Mouse (Mus musculus) neural tube, embryonic 13.5 days (tissue): ENCODE measurements around the gene Frmd4a. TPM values are rescaled to one million over a fixed set of nuclear protein-coding genes. Genes with fewer than 3 reads are reported as not detected.

Experiments used
- ATAC-seq: fragments of 200-750 bp; cut with Nextera tagmentation; 2 replicates; pipeline ENCODE4 v1.8.0; 2017; ENCODE audit warnings: low read depth, mild to moderate bottlenecking, moderate TSS enrichment, moderate library complexity
- H3K27ac ChIP-seq: fragments of 300-500 bp; sonication (generic); replicated peaks from 2 replicates; pipeline ENCODE4 v1.5.1; 2015; ENCODE audit warnings: moderate library complexity, mild to moderate bottlenecking, inconsistent platforms
- H3K27me3 ChIP-seq: fragments of 300-500 bp; sonication (generic); 2 replicates; pipeline ENCODE4 v1.6.1; 2015; ENCODE audit warnings: mild to moderate bottlenecking, inconsistent platforms
- H3K36me3 ChIP-seq: fragments of 300-500 bp; sonication (generic); 2 replicates; pipeline ENCODE4 v1.6.1; 2015; ENCODE audit warnings: mild to moderate bottlenecking, inconsistent platforms
- H3K4me1 ChIP-seq: fragments of 300-500 bp; sonication (generic); replicated peaks from 2 replicates; pipeline ENCODE4 v1.6.1; 2015; ENCODE audit warnings: inconsistent platforms
- H3K4me2 ChIP-seq: fragments of 300-500 bp; sonication (generic); 2 replicates; pipeline ENCODE4 v1.6.1; 2015; ENCODE audit warnings: inconsistent platforms, mild to moderate bottlenecking, moderate library complexity
- H3K4me3 ChIP-seq: fragments of 300-500 bp; sonication (generic); 2 replicates; pipeline ENCODE4 v1.5.1; 2015; ENCODE audit warnings: mild to moderate bottlenecking, inconsistent platforms
- H3K9ac ChIP-seq: fragments of 300-500 bp; sonication (generic); 2 replicates; pipeline ENCODE4 v1.6.1; 2015; ENCODE audit warnings: moderate library complexity, mild to moderate bottlenecking, inconsistent platforms
- H3K9me3 ChIP-seq: fragments of 300-500 bp; sonication (generic); 2 replicates; pipeline ENCODE4 v1.6.1; 2016; ENCODE audit warnings: inconsistent platforms
- WGBS: fragments of 180-500 bp; shearing (Covaris S2); methylation state at CpG from one replicate; pipeline ENCODE4 v1.1.7; 2015; 5-methylcytosine and 5-hydroxymethylcytosine counted together
- polyA plus RNA-seq: library from polyadenylated mRNA; unstranded; fragments of >200 nt; fragmentation: Nextera tagmentation; extraction: Ambion mirVana; gene quantifications from 2 replicates; pipeline ENCODE4 v1.2.1, GENCODE M21; 2015

The Frmd4a gene
- polyA plus RNA-seq, 1 experiment from 2014 or later = 49.2 TPM

GRCm38 (mm10) chr2:4071831-4072230 lies 54.3 kb downstream of the Frmd4a start:
- H3K27me3 ChIP-seq = no peaks in the 10 kb centered on the region
- no peak overlapping the region for H3K9ac ChIP-seq
- H3K9me3 ChIP-seq = no peaks in the 10 kb centered on the region
- no peak overlapping the region for H3K4me3 ChIP-seq
- peak; percentile 70 for ATAC-seq
- peaks cover 11% of the 10 kb centered on the region; the same call in 1 of the 2 replicates for H3K4me1 ChIP-seq
- no peaks in the 10 kb centered on the region for H3K36me3 ChIP-seq
- H3K4me2 ChIP-seq = no peak overlapping the region
- H3K27ac ChIP-seq = no peak overlapping the region
- 57% methylated on average over 7 of the region's 7 CpGs for WGBS

DNA sequence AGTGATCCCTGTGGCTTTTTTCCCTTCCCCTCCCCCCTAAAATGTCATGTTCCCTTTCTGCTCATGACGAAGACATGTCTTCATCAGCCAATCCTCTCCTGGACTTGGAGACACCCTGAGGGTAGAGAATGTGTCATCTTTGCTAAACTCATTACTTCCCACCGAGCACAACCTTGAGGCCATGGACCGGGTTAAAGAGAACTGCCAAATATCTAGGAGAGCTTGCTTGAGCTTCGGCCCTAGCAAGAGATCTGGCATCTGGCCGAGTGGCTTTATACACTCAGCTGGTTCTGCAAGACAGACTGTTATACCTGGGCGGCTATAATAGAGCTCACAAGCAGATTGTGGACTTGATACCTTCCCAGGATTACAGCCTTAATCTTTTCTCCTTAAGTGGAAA lies 66.4 kb downstream of the Frmd4a start:
- no peak for ATAC-seq
- no peaks in the 10 kb centered on the region for H3K36me3 ChIP-seq
- no peak overlapping the region for H3K4me3 ChIP-seq
- WGBS = 79% methylated on average over 6 of the region's 6 CpGs
- H3K4me1 ChIP-seq = no peaks in the 10 kb centered on the region
- H3K27me3 ChIP-seq = no peaks in the 10 kb centered on the region
- H3K4me2 ChIP-seq = no peak overlapping the region
- no peaks in the 10 kb centered on the region for H3K9me3 ChIP-seq
- no peak overlapping the region for H3K9ac ChIP-seq
- no peak overlapping the region for H3K27ac ChIP-seq

DNA sequence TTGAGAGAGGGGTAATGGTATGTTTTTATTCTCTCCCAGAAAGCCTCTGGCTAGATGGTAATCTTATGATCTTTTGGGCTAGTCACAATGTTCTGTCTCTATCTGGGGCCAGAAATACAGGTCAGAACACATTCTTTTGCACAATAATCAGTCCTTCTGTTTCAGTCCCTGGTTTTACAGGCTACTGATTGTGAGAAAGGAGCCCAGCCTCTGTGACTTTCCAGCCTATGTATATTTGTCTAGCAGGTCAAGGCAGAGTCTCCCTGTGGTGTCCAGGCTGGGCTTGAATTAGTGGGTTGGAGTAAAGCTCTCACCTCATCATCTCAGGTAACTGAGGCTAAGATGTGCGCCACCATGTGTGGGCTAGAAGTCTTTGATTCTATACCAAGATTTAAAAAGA lies 80.1 kb downstream of the Frmd4a start:
- Histone ChIP-seq H3K9ac (no peak overlapping the region), H3K27me3 (no peaks in the 10 kb centered on the region), H3K4me3 (no peak overlapping the region), H3K4me1 (peaks cover 24% of the 10 kb centered on the region), H3K27ac (no peak overlapping the region), H3K36me3 (no peaks in the 10 kb centered on the region), H3K9me3 (no peaks in the 10 kb centered on the region; the same call in 1 of the 2 replicates), H3K4me2 (no peak overlapping the region)
- 95% methylated on average over 1 of the region's 1 CpGs for WGBS
- no peak for ATAC-seq

GRCm38 (mm10) chr2:4098948-4099776 lies 81.6 kb downstream of the Frmd4a start:
- no peak overlapping the region for H3K9ac ChIP-seq
- no peak overlapping the region for H3K4me2 ChIP-seq
- peaks cover 24% of the 10 kb centered on the region for H3K4me1 ChIP-seq
- H3K27ac ChIP-seq = peak overlapping the region; percentile 59
- ATAC-seq = peak; percentile 81
- WGBS = 40% methylated on average over 8 of the region's 8 CpGs
- no peaks in the 10 kb centered on the region for H3K27me3 ChIP-seq
- no peaks in the 10 kb centered on the region for H3K36me3 ChIP-seq
- no peaks in the 10 kb centered on the region; the same call in 1 of the 2 replicates for H3K9me3 ChIP-seq
- H3K4me3 ChIP-seq = no peak overlapping the region

GRCm38 (mm10) chr2:4099777-4100104 lies 82.2 kb downstream of the Frmd4a start:
- peak overlapping the region; percentile 59 for H3K27ac ChIP-seq
- H3K9ac ChIP-seq = no peak overlapping the region
- H3K4me1 ChIP-seq = peaks cover 24% of the 10 kb centered on the region
- H3K27me3 ChIP-seq = no peaks in the 10 kb centered on the region
- H3K4me3 ChIP-seq = no peak overlapping the region
- H3K9me3 ChIP-seq = no peaks in the 10 kb centered on the region; the same call in 1 of the 2 replicates
- peak; percentile 45; the same call in 1 of the 2 replicates for ATAC-seq
- no peak overlapping the region for H3K4me2 ChIP-seq
- H3K36me3 ChIP-seq = no peaks in the 10 kb centered on the region

DNA sequence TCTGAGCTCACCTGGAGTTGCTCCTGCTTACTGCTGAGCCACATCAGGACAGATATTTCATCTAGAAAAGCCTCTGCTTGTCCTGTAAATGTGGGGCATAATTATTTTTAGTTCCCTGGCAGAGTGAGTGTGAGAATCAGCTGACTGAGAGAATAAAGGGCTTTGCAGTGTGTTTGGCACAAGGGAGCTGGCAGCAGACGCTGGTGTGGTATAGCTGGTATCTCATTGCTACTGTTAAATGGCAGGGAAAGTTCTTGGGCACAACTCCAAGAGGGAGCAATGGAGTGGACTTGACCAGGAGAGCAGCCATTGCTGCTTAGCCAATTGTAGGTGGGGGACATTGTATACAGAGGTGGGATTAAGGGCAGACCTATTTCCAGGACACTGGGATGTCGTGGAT lies 83.9 kb downstream of the Frmd4a start:
- Histone ChIP-seq H3K27ac (no peak overlapping the region), H3K4me2 (no peak overlapping the region), H3K27me3 (no peaks in the 10 kb centered on the region), H3K9ac (no peak overlapping the region), H3K4me3 (no peak overlapping the region), H3K9me3 (no peaks in the 10 kb centered on the region), H3K36me3 (no peaks in the 10 kb centered on the region), H3K4me1 (peaks cover 24% of the 10 kb centered on the region)
- 65% methylated on average over 2 of the region's 2 CpGs for WGBS
- no peak for ATAC-seq

DNA sequence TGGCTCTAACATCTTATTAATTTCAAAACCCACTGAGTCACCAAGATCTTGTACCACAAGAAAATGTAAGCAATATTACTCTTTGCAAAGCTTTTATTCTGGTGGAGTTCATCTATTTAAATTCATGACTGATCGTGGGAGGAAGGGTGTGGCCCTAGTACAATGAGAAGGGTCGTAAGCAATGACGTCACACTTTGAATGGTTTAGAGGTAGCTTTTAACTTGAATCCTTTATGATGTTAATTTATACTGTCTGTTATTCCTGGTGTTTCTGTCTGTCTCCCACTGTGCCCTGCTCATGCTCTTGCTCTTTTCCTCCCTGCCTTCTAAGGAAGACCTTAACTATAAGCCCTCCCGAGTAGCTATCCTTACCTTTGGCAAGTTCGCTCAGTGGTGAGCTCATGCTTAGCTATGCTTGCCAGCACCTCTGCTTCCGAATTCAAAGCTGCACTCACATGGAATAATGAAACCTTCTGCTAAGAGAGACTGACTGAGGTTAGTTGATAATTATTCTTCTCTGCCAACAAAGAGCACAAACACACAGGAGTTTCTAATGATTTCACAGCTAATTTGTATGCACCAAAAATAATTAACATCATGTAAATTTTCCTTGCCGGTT lies 95.9 kb downstream of the Frmd4a start:
- H3K36me3 ChIP-seq = no peaks in the 10 kb centered on the region
- no peak for ATAC-seq
- no peak overlapping the region for H3K27ac ChIP-seq
- H3K27me3 ChIP-seq = no peaks in the 10 kb centered on the region
- H3K4me3 ChIP-seq = no peak overlapping the region
- H3K9me3 ChIP-seq = no peaks in the 10 kb centered on the region
- no peak overlapping the region for H3K9ac ChIP-seq
- WGBS = 56% methylated on average over 7 of the region's 7 CpGs
- H3K4me2 ChIP-seq = no peak overlapping the region
- no peaks in the 10 kb centered on the region for H3K4me1 ChIP-seq

DNA sequence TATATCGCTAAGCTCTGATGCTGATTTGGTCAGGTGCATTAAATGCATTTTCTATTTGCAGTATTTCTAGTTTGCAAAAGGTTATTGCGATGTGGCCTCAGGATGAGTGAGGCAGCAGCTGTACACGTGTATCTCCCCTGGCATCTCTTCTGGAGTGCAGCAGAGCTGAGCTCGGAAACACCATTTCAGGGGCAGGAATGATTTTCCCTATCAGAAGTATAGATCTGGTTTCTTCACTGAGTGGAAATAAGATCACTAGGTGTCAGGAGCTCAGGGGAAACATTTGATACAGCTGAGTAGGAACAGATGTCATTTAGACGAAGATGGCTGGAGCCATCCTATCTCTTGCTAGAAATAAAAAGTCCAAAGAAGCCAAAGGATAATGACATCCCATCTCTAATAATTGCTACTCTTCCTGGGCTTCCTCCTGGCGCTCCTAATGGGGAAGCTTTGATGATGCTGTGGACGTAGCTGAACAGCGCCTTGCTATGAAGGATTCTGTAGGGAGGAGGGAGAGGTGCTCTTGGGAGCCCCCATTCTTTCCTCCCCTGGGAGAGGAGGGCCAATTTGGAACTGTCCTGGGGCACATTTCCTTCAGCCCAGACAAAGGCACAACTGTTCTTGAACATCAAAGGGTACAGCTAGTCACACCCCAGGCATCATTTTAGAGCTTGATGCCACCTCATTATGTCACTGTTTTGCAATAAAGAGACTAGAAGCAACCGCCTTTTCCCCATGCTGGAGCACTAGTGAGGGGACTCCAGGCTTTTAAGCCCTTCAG lies 102.4 kb downstream of the Frmd4a start:
- Histone ChIP-seq H3K27me3 (no peaks in the 10 kb centered on the region), H3K36me3 (no peaks in the 10 kb centered on the region), H3K9me3 (no peaks in the 10 kb centered on the region), H3K4me1 (peaks cover 13% of the 10 kb centered on the region), H3K9ac (no peak overlapping the region), H3K27ac (peak overlapping the region; percentile 52), H3K4me3 (no peak overlapping the region), H3K4me2 (no peak overlapping the region)
- WGBS = 29% methylated on average over 9 of the region's 9 CpGs
- peak; percentile 71 for ATAC-seq

DNA sequence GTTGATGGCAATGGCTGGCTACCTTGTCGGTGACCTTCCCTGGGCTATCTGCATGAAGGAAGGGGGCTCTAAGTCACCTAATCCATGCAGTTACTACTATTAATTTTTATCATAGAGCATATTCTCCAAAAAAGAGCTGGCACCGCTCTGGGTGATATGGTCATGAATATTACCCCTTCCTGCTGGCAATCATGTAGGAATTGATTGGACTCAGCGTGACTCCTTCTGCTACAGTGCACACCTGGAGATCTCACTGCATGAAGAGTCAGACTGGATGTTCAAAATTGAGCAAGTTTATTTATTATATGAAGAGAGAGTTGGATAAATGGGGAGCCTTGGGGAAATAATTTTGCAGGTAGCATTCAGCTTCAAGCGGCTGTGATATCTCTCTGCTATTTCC lies 113.7 kb downstream of the Frmd4a start:
- no peak for ATAC-seq
- Histone ChIP-seq H3K9me3 (no peaks in the 10 kb centered on the region), H3K36me3 (no peaks in the 10 kb centered on the region), H3K9ac (no peak overlapping the region), H3K27ac (no peak overlapping the region), H3K4me1 (no peaks in the 10 kb centered on the region), H3K4me2 (no peak overlapping the region), H3K4me3 (no peak overlapping the region), H3K27me3 (no peaks in the 10 kb centered on the region)
- WGBS = 85% methylated on average over 4 of the region's 4 CpGs

GRCm38 (mm10) chr2:4137493-4137892 lies 120.0 kb downstream of the Frmd4a start:
- Histone ChIP-seq H3K27ac (no peak overlapping the region), H3K27me3 (no peaks in the 10 kb centered on the region), H3K9ac (no peak overlapping the region), H3K36me3 (no peaks in the 10 kb centered on the region), H3K9me3 (no peaks in the 10 kb centered on the region), H3K4me3 (no peak overlapping the region), H3K4me2 (no peak overlapping the region), H3K4me1 (peaks cover 8% of the 10 kb centered on the region)
- WGBS = 80% methylated on average over 3 of the region's 3 CpGs
- ATAC-seq = no peak

DNA sequence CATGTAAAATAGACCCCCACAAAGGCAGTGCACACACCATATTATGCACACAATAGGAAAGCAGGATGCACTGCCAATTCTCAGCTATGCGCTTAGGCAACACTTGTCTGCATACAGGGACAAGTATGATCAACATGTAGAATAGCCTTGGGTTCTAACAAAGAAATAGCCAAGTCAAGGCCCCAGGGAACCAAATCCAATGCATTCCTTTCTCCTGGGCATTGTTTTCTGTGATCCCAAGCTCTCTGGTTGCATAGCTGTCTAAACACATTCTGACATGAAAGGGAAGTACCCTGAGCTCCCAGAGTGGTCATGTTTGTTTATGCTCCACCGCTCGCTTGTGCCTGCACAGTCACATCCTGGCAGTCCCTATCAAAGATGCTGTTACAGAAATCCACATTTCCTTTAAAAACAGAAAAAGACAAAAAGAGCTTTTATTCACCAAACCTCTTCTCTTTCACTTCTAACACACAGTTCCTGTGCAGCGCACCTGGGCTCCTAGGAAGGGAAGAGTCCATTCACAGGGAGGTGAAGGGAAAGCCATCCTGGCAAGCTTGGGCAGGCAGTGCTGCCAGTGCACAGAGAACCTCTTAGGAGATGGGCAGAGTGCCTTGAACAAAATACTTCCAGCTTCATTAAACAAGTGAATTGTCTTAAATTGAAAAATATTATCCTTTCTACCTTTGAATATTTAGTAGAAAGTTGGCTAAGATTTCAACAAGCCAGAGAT lies 124.9 kb downstream of the Frmd4a start:
- Histone ChIP-seq H3K9me3 (no peaks in the 10 kb centered on the region), H3K4me2 (no peak overlapping the region), H3K4me3 (no peak overlapping the region), H3K9ac (no peak overlapping the region), H3K4me1 (peaks cover 10% of the 10 kb centered on the region), H3K27ac (no peak overlapping the region), H3K36me3 (no peaks in the 10 kb centered on the region), H3K27me3 (no peaks in the 10 kb centered on the region)
- WGBS = 49% methylated on average over 4 of the region's 4 CpGs
- no peak for ATAC-seq

DNA sequence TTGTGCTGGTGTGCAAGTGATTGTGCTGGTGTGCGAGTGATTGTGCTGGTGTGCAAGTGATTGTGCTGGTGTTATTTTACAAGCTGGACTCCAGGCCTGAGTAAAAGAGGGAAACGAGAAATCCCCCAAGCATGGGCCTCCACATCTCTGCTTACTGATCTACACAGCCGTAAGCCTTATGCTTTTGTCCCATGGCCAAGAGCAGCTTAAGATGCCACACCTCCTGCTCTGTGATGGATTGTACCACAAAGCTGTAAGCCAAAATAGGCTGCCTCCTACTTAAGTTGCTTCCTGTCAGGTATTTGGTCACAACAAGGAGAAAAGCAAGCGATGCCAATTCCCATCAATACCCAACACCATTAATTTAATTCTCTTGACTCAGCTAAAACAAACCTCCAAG lies 126.9 kb downstream of the Frmd4a start:
- H3K36me3 ChIP-seq = no peaks in the 10 kb centered on the region
- no peak overlapping the region for H3K4me2 ChIP-seq
- H3K27me3 ChIP-seq = no peaks in the 10 kb centered on the region
- ATAC-seq = no peak
- H3K9me3 ChIP-seq = no peaks in the 10 kb centered on the region
- no peak overlapping the region for H3K9ac ChIP-seq
- no peak overlapping the region for H3K27ac ChIP-seq
- 87% methylated on average over 4 of the region's 4 CpGs for WGBS
- H3K4me1 ChIP-seq = peaks cover 14% of the 10 kb centered on the region
- H3K4me3 ChIP-seq = no peak overlapping the region
